Mouse (Mus musculus) cerebellum, postnatal 36 days (tissue): Measurements from ENCODE around the gene Csrnp1.
A peak's percentile ranks its signal among the peaks of the same experiment; 100 is the strongest.

ENCODE experiments used
- DNase-seq, 2 experiments: peaks; one replicate each; pipeline ENCODE4 v3.0.0; 2021 to 2022; ENCODE audit warnings: mixed read lengths in 2 of 2

Gene Csrnp1

DNA sequence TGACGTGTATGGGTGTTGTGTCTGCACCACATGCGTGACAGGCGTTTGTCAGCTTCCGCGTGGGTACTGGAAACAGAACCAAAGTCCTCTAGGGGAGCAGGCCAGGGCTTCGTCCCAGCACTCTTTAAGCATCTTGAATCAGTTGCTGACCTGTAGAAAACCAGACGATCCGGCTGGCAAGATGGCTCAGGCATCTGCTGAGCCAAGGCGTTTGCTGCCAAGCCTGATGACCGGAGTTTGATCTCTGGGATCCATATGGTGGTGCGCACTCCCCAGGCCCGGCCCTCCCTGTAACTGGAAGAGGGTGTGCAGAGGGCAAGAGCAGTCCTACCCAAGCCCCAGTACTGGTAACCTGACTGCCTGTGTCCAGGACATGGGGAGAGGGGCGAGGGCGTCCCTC is 42.6 kb downstream of the Csrnp1 start:
- peak; percentile 35 to 49 for DNase-seq

DNA sequence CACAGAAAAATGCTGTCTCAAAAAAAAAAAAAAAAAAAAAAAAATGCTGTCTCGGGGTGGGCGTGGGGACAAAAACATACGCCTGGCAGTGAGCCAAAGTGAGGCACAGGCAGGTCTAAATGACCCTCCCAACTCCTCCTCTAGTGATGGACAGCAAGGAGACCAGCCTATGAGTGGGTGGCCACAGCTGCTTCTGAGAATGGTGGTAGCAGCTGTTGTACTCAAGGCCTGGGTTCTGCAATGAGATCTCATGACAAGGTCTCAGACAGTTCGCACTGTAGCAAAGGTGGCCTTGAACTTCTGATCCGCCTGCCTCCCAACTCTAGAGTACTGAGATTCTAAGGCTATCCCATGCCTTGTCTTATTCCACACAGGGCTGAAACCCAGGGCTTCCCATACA is 43.1 kb downstream of the Csrnp1 start:
- DNase-seq: no peak

GRCm38 (mm10) chr9:119939646-119940045 is 44.8 kb downstream of the Csrnp1 start:
- DNase-seq: no peak

GRCm38 (mm10) chr9:119938496-119938895 is 46.0 kb downstream of the Csrnp1 start:
- DNase-seq: no peak

GRCm38 (mm10) chr9:119937005-119937773 is 47.3 kb downstream of the Csrnp1 start, which contains the start of the genes Gorasp1 and Ttc21a:
Gene Gorasp1 (minus strand): TSS chr9:119937565.
Gene Ttc21a (plus strand): TSS chr9:119937606.
- DNase-seq: peak; percentile 93 to 94

DNA sequence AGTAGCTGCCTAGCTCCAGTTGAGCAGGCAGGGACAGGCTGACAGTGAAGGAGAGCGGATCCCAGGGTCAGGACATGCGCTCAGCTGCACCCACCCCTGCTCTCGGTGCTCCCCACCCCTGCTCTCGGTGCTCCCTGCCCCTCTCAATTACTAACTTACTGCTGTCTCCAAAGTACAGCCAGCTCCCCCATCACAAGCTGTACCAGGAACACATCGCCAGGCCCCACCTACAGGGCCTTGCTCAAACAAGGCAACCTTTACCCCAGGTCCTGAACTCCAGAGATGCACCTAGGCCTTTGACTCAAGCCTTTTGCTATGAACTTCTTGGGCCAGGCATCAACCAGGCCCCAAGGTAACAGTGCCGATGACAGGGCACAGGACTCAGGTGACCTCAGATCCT is 50.8 kb downstream of the Csrnp1 start:
- no peak for DNase-seq

- no peak for DNase-seq
Observed at GRCm38 (mm10) chr9:119932358-119932757, 52.1 kb downstream of the Csrnp1 start.

- DNase-seq: no peak
Observed at GRCm38 (mm10) chr9:119926497-119926896, 58.0 kb downstream of the Csrnp1 start.

DNA sequence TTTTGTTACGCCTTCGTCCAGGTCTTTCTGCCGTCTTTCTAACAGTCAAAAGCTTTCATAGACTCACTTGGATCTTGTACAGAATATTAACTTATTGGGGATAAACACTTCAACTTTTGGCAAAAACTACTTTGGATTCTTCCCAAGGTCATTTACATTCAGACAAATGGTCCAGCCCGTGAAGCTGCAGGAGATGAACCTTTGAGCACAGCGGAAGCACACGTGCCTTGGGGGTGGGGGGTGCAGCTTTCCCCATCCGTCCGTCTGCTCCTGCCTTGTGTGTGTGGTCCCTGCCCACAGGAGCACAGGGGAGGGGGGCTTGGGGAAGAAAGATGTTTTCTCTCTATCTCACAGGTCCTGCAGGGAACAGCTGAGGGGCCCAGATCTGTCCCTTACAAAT is 58.7 kb downstream of the Csrnp1 start:
- DNase-seq: no peak

DNA sequence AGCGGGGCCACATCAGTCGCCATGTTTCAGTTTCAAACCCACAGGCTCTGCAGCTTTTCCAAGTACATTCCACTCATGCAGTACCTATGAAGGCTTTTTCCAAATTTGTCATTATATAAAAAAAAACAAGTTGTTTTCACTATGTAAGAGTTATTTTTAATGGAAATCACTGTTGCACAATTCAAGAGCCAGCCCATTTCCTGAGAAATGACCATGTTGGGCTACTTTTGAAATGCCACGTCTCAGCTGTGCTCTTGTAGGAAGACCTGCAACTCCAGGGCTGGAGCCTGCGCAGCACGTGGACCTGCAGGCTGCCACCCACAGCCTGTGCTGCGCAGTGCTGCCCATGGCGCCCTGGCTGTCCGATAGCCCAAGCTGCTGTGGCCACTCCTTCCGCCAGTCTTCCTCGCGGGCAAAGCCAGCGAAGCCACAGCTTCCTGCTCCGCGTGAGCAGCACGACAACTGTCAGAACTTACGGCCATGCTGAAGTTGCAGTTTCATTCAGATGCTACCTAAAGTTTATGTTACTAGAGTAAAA is 59.3 kb downstream of the Csrnp1 start:
- DNase-seq: no peak

DNA sequence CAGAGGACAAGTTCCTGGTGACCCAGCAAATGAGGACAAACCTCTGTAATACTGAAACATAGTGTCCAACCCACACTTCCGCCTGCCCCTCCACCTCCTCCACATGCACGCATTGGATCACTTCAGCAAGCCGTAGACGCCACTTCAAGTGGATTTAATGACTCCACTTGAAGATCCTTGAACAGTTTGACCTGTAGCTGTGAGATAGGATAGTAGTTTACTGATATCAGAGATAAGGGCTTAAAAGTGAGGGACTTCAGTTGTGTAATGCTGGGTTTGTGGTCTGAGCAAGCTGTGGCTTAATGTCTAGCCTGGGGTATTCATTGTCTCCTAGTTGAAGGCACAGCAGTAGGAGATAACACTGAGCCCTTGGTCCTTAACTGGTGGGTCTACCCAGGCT is 61.0 kb downstream of the Csrnp1 start:
- no peak for DNase-seq
